Mouse (Mus musculus) heart, postnatal 0 days (tissue): ENCODE results near the gene Tex35.

Source experiments
- CTCF ChIP-seq: IDR thresholded peaks from 2 replicates; pipeline ENCODE4 v1.5.1; 2016; ENCODE audit warnings: antibody characterized with exemption, control low read depth, low read depth
- EP300 ChIP-seq: IDR thresholded peaks from 2 replicates; pipeline ENCODE4 v1.6.1; 2016; ENCODE audit warnings: antibody characterized with exemption, low read depth

- TF ChIP-seq CTCF, result no peak
- TF ChIP-seq EP300, result no peak
These were observed 15.4 kb upstream of the Tex35 start for GRCm38 (mm10) chr1:157123836-157124235.
